Mouse (Mus musculus): ENCODE measurements around the gene Smagp. TPM values are rescaled to one million over a fixed set of nuclear protein-coding genes. Genes with fewer than 3 reads are reported as not detected.

Gene Smagp
- total RNA-seq, 2 experiments from 2014 or later = not detected

DNA sequence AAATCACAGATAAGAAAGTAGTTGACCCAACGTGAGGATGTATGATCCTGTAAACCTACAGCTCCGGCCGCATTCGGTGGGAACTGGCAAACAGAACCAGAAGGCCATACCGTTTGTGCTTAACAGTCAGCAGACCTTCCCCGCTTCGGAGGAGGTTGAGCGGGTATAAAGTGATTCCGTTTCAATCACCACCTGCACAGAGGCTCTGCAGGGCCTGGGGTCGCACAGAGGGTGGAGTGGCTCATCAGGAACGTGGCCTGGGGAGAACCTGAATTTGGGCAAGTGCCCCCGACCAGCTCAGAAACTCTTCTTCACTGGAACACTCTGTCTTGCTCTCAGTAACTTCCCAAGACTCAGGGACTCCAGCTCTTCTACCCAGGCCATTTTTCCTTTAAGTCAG lies 30.1 kb upstream of the Smagp start:
- ATAC-seq (replicated peaks; ENCODE audit: low FRiP score, poor library complexity, severe bottlenecking) = no peak

DNA sequence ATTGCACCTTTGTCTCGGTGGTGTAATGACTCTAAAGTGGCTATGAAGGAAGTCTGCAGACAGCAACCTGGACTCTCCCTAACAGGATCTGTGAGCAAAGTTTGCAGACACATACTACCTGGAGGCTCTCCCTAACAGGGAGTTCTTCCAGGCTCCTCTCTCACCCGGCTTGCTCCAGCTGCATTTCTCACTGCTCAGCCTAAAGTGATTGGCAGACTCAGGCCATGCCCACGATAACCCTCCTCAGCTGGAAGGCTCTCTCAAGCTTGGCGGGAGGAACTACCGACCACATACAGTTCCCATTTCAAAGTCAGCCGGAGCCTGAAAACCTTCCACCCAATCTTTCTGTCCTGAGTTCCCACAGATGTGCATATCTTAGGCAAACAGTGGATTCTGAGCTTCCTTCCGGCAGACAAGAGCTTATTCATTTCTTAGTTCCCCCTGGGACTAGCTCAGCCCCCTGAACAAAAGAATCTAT lies 29.5 kb upstream of the Smagp start:
- no peak for ATAC-seq (replicated peaks; ENCODE audit: low FRiP score, poor library complexity, severe bottlenecking)

DNA sequence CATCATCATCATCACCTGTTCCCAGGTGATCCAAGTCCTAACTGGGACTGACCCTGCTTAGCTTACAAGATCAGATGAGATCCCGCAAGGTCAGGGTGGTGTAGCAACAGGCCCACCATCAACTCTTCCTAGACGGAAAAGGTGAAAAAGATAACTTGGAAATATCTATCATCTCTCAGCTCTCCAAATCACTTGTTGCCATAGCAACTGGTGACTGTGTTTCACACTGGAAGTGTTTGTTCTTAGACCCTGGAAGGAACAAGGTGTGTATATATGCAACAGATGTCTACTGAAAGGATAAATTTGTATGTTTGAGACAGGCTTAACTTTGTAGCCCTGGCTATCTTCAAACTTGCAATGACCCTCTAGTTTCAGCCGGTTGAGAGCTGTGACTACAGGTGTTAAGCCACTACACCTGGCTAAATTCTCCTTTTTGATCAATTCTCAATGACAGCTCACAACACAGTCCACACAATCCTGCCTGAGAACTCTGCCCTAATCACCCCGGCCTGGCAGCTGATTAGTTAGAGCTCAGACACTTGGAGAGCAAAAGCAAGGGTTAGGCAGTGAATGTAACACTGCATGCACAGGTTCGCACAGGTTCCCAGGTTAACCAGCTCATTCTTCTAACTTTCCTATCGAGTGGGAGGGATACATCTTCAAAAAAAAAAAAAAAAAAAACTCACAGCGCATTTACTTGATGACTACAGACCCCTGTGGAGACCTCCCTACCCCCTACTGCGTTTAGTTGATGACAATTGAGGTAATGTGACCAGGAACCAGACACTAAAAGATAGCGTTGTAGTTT lies 28.9 kb upstream of the Smagp start:
- no peak for ATAC-seq (replicated peaks; ENCODE audit: low FRiP score, poor library complexity, severe bottlenecking)

DNA sequence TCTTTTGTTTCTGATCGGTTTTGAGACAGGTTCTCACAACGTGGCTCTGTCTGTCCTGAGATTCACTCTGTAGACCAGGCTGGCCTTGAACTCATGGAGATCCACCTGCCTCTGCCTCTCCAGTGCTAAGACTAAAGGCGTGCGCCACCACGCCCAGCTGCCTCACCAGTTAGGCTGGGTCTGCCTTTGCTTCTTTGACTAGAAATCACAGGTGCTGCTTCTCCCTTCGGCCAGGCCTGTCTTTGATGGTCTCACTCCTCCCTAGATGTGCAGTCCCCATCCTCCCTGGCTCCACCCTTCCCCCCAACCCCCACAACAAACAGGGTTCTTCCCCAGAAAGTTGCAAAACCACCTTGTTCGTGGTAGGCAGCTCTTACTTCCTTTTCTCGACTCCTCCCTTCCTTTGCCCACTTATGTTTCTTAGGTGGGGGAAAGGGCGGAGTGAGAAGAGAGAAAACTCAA lies 28.1 kb upstream of the Smagp start:
- no peak for ATAC-seq (replicated peaks; ENCODE audit: low FRiP score, poor library complexity, severe bottlenecking)

DNA sequence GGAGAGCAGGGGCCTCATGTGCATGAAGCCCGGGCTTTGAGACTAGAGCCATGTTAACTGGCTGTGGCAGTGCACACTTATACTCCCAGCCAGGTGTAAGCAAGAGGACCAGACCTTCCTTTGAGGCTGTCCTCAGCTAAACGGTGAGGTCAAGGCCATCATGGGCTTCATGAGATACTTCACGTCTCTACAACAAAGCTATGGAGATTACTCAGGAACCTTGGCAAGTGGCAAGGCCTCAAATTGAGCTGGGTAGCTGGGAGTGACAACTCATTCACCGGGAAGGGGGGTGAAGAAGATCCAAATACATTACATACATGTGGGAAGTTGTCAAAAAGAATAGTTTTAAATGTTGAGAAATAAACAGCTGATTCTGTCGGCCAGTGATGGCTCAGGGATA lies 24.1 kb upstream of the Smagp start:
- no peak for ATAC-seq (replicated peaks; ENCODE audit: low FRiP score, poor library complexity, severe bottlenecking)

- ATAC-seq (replicated peaks; ENCODE audit: low FRiP score, poor library complexity, severe bottlenecking) = no peak
Observed at GRCm38 (mm10) chr15:100660306-100660705, 23.6 kb upstream of the Smagp start.

GRCm38 (mm10) chr15:100655201-100655600 lies 18.5 kb upstream of the Smagp start:
- ATAC-seq (replicated peaks; ENCODE audit: low FRiP score, poor library complexity, severe bottlenecking) = no peak

- ATAC-seq (replicated peaks; ENCODE audit: low FRiP score, poor library complexity, severe bottlenecking) = no peak
Observed at GRCm38 (mm10) chr15:100654271-100654670, 17.5 kb upstream of the Smagp start.

- ATAC-seq (replicated peaks; ENCODE audit: low FRiP score, poor library complexity, severe bottlenecking) = no peak
Observed at GRCm38 (mm10) chr15:100651610-100652009, 14.9 kb upstream of the Smagp start.

DNA sequence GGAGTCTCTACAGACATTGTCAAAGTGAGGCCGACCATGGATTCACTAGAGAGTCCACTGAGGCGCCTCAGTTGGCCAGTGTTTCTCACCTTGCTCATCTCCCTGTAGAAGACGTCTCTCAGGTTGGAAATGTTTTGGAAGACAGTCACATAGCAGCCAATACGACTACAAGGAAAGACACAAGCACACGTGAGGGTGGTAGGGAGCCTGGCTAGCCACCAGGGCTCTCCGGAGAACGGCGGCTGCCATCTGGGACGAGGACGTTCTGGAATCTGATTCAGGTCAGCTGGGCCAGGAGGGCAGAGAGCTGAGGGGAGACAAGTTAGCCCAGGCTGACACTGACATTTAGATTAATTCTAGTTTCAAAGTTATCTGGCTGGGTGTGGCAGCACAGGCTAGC lies 13.4 kb upstream of the Smagp start:
- no peak for ATAC-seq (replicated peaks; ENCODE audit: low FRiP score, poor library complexity, severe bottlenecking)

- ATAC-seq (replicated peaks; ENCODE audit: low FRiP score, poor library complexity, severe bottlenecking) = no peak
Observed at GRCm38 (mm10) chr15:100646161-100646560, 9.4 kb upstream of the Smagp start.

DNA sequence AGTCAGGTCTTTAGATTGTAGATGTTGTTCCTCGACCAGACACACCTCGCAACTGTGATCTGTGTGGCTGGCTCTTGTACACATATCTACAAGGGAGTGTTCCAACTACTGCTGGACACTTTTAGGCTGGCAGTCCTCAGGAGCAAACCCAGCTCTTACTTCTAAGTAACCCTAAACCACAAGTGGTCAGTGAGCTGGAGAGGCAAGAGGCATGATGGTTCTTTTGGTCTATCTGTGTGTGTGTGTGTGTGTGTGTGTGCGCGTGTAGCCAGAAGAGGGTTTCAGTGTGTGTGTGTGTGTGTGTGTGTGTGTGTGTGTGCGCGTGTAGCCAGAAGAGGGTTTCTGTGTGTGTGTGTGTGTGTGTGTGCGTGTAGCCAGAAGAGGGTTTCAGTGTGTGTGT lies 5.7 kb upstream of the Smagp start:
- ATAC-seq (replicated peaks; ENCODE audit: low FRiP score, poor library complexity, severe bottlenecking) = no peak

GRCm38 (mm10) chr15:100641226-100641810 lies 4.6 kb upstream of the Smagp start:
- no peak for ATAC-seq (replicated peaks; ENCODE audit: low FRiP score, poor library complexity, severe bottlenecking)

DNA sequence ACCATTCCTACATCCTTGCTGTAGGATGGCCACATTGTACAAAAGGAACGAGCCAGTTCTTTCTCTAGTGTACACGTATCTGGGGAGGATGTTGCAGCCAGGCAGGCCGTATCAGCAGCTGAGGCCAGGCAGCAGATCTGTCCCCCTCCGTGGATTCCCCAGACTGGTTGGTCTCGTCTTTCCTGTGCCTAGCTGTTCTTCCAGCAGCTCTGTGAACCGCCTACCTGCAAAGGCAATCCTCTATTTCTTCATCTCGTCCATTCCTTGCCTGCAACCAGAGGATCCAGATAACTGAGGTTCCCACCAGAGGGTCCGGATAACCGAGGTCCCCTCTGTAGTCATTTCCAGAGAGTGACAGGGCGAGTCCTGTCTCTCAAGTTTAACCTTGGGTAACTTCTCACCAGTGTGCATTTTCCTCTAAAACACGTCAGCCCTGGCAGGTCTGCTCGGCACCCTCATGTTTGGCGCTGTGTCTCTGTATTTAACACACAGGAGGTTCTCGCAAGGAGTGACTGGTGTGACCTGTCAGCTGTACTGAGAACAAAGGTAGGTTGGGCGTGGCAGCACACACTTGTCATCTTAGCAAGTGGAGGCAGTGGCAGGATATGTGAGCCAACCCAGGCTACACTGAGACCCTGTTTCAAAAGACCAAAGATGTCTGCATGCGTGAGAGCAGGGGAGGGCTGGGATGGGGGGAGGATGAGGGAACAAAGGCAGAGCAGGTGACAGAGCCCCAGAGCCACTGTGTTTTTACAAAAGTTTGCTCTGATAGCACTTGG lies 3.4 kb upstream of the Smagp start:
- ATAC-seq (replicated peaks; ENCODE audit: low FRiP score, poor library complexity, severe bottlenecking) = no peak

GRCm38 (mm10) chr15:100637661-100638060 lies 921 bp upstream of the Smagp start:
- ATAC-seq (replicated peaks; ENCODE audit: low FRiP score, poor library complexity, severe bottlenecking) = no peak

GRCm38 (mm10) chr15:100635851-100636645 lies 692 bp downstream of the Smagp start:
- no peak for ATAC-seq (replicated peaks; ENCODE audit: low FRiP score, poor library complexity, severe bottlenecking)

DNA sequence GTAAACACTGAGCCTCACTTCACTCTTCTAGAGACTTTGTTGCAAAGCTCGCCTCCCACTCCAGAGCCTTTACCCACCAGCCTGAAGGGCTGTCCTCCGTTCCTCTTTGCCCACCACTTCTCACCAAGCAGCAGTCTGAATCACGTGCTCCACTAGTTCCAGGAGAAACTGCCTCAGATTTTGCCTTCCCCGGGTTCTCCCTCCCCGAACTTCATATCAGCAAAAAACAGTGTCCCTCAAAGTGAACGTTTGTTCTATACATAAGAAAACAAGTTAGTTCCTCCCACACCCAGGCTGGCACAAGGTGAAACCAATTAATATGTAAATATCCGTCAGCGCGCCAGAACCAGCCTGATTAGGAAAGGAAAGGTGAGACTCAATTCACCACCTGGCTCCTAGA lies 1.5 kb downstream of the Smagp start:
- no peak for ATAC-seq (replicated peaks; ENCODE audit: low FRiP score, poor library complexity, severe bottlenecking)

GRCm38 (mm10) chr15:100633341-100633740 lies 3.4 kb downstream of the Smagp start:
- no peak for ATAC-seq (replicated peaks; ENCODE audit: low FRiP score, poor library complexity, severe bottlenecking)

GRCm38 (mm10) chr15:100632323-100632722 lies 4.4 kb downstream of the Smagp start:
- no peak for ATAC-seq (replicated peaks; ENCODE audit: low FRiP score, poor library complexity, severe bottlenecking)

All from erythroid progenitor cell, adult 5-6 weeks (primary cell).